Mouse (Mus musculus) MN1 (cell line): Measurements from ENCODE around the gene Chuk.
A peak's percentile ranks its signal among the peaks of the same experiment; 100 is the strongest.

ENCODE experiments used
- DNase-seq: peaks from one replicate; pipeline ENCODE4 v3.0.0-alpha.2; 2016; ENCODE audit warnings: low spot score

Gene Chuk

GRCm38 (mm10) chr19:44107661-44108521 is 611 bp upstream of the Chuk start:
- DNase-seq = no peak

DNA sequence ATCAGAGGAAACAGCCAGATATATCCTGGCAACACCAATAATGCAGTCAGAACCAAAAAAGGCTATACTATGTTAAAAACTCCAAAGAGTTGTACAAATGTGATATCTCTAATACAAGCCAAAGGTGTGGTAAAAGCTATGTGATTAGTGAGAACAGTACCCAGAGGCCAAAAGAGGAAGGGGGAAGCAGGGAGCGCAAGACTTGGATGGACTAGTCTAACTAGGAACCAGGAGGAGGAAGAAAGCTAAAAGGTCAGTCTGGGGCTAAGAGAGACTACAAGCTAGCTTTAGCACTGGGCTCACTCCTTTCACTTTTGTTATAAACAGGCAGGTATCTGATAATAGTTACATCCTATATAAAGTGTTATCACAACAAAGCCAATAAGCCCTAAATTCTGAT is 2.9 kb downstream of the Chuk start:
- no peak for DNase-seq

DNA sequence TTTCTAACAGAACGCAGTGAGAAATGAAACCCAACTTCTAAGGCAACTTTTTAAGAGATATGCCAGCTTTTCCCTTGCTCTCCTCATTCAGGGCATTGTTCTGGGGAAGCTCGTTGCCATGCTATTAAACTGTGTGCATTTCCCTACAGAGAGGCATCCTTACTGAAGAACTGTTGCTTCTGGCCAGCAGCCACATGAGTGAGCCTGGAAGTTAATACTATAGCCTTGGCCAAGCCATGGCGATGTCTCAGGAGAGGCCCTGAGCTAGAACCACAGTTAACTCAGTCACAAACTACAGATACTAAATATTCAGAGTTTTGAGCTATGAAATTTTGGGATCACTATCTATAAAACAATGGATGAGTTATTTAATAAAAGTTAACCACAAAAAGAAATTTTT is 4.3 kb downstream of the Chuk start:
- no peak for DNase-seq

GRCm38 (mm10) chr19:44100840-44101239 is 6.4 kb downstream of the Chuk start:
- DNase-seq = no peak

- DNase-seq = no peak
These were observed 21.0 kb downstream of the Chuk start for GRCm38 (mm10) chr19:44086278-44086677.

- DNase-seq = no peak
These were observed 26.4 kb downstream of the Chuk start for GRCm38 (mm10) chr19:44080920-44081319.

DNA sequence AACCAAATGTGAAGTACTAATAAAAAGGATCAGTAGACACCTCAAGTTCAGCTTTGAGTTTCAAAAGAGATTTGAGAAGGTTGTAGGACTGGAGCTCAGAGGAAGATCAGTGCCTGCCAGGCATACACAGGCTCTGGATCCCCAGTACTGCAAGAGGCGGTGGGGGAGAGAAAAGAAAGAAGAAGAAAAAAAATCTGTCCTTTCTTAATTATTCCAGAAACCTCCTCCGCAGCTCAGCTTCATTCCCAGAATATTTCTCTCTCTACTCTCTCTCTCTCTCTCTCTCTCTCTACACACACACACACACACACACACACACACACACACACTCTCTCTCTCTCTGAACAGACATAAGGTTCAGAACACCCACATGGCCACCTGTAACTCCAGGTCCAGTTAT is 27.3 kb downstream of the Chuk start:
- no peak for DNase-seq

DNA sequence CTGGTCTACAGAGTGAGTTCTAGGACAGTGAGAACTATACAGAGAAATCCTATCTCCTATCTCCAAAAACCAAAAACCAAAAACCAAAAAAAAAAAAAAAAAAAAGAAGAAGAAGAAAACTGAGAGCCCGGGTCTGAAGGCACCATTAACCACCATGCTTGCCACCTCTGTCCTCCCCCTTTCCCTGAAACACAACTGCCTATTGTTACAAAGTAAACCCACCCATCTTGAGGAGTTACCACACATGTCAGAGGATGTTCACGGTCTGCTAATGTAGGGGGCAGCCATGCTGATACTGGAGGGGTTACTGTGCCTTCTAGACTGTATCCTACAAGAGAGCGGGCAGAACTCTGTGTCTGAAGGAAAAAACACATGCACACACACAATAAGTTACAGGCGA is 30.3 kb downstream of the Chuk start:
- no peak for DNase-seq

DNA sequence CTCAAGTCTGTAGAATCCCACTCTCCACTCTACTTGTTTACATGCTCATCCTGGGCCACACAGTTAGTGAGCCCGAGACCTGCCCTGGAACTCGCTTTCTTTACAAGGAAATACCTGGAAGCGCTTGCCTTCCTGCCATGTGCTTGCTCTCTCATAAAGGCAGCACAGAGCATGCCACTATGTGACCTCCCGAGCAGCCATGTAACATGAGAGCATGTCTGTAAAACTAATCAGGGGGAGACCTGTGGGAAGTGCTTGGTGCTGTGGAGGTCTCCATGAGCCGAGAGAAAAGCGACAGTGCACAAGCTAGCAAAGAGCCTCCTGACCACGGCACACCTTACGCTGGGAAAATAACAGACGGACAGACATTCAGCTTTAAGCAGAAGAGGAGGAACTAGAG is 30.8 kb downstream of the Chuk start:
- DNase-seq = no peak

GRCm38 (mm10) chr19:44074986-44075385 is 32.3 kb downstream of the Chuk start:
- no peak for DNase-seq

DNA sequence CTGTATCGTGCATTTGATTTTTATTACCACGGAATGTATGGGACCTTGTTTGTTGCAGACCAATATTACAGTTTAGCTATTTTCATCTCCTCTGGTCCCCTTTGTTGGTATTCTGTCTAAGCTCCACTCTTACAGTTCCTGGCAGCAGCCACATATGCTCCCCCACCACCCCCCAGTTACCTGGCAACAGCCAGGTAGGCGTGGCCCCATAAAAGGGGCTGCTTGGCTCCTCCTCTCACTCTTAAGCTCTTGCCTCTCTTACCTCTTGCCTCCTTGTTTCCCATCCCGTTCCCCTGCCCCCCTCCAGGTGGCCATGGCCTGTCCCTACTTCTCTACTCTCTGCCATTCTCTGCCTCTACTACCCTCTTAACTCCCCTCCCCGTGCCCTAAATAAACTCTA is 36.1 kb downstream of the Chuk start:
- no peak for DNase-seq

DNA sequence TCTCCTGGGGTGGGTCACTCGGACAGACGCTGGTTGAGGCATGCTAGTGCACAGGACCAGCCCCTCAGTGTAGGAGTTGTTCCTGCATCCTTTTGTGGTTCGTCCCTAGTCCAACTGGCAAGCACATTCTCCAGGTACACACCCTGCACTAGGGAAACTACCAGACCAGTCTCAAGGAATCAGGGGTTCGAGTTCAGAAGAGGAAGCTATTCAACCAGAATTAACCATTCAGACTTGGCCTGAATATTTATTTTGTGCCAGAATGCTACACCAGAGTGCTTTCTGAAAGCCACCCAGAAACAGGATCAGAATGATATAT is 37.4 kb downstream of the Chuk start:
- no peak for DNase-seq

DNA sequence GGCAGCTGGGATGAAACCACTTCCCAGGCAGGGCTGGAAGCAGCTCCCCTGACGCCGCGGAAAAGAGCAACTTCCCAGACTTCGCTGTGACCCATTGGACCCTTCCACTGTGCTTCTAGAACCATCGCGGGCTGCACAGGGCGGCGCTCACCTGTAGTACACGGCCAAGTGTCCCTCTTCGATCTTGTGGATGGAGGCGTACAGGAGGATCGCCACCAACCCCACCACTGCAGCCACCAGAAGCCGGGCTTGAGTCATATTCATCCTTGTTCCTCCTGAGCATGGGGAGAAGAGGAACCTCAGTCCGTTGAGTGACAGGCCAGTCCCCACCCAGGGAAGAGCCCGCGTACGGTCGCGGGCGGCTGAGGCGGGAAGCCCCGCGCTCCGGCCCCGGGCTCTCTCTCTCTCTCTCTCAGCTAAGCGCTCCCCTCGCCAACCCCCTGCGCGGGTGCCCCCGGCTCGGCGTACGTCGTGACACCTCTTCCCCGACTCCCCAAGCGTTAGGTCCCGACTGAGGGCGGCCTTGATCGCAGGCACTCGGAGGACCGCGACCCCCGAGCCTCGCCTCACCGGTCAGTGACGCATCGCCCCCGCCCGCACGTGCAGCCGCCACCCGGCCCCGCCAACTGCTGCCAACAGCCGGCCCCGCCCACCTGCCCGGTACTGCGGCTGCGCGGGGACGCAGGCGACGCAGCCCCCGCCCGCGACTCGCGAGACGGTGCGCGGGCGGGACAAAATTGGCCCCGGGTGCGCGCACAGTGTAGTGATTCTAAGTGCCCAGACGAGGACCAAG is 38.0 kb downstream of the Chuk start, which contains the start of gene Erlin1:
Erlin1 (minus strand) TSS at position 665 of the 793 bp plus-strand sequence.
- DNase-seq = peak; percentile 86

DNA sequence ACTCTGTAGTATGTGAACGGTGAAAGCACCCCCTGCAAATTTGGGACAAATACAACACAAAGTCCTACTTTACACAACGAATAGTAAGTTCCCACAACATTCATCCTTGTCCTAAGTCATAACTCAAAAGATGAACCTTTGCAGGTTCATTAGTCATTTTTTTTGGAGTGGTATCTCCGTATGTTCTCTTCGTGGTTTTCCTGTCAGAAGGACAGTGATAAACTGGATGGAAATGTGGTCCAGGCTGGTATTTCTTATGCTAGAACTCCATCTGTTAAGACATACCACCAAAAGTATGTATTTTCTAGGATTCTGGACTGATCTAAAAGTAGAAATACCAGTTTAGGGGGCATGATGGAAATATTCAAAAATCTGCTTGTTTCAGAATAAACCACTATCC is 39.0 kb downstream of the Chuk start:
- no peak for DNase-seq

GRCm38 (mm10) chr19:44067323-44068049 is 39.8 kb downstream of the Chuk start:
- DNase-seq = no peak

DNA sequence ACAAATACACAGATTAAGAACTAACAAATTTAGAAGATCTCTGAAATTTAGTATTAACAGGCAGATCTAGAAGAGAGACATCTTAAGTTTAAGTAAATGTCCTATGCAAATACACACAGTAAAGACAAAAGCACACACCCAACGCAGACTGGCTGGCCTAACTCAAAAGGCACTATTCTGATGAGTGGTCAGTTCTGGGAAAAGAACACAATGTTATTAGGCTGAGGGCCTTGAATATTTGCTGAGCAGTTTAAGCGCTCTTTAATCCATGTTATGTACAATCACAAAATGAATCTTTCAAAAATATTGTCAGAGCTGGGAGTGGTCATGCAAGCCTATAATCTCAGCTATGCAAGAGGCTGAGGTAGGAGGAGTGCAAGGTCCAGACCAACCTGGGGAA is 42.5 kb downstream of the Chuk start:
- no peak for DNase-seq

DNA sequence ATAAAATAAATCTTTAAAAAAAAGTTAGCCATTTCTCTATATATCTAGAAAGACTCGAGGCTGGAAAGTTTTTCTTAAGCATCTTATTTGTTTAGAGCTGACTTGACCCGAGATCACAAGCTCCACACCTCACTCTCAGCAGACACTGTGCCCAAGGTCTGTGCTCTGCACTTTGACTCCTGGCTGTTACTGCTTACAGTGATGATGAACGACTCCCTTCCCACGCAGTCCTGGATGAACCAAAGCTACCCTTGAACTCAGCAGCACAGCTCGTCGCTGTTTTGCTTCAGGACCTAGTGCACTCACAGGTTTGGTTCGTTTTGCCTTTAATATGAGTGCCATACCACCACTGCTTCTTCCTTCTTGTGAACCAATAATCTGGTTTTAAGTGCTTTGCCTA is 43.5 kb downstream of the Chuk start:
- DNase-seq = no peak

GRCm38 (mm10) chr19:44060226-44060625 is 47.1 kb downstream of the Chuk start:
- DNase-seq = no peak

GRCm38 (mm10) chr19:44055173-44055826 is 52.0 kb downstream of the Chuk start:
- DNase-seq = no peak

GRCm38 (mm10) chr19:44050388-44050787 is 56.9 kb downstream of the Chuk start:
- no peak for DNase-seq

DNA sequence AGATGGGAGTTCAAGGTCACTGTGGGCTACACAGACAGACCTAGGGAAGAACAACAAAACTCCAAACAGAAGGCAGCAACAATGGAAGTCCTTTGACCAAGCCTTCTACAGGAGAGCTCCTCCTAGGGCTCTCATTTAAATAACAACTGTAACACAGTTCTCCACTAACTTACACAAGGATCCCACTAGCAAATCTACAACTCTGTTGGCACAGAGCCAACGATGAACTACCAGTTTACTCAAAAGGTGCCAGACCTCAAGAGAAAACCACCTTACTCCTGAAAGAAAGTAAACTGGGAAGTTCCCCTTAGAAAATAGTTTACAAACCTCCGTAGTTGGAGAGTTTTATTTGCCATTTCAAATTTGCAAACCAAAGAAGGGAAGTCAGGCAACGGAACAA is 58.0 kb downstream of the Chuk start:
- DNase-seq = no peak

DNA sequence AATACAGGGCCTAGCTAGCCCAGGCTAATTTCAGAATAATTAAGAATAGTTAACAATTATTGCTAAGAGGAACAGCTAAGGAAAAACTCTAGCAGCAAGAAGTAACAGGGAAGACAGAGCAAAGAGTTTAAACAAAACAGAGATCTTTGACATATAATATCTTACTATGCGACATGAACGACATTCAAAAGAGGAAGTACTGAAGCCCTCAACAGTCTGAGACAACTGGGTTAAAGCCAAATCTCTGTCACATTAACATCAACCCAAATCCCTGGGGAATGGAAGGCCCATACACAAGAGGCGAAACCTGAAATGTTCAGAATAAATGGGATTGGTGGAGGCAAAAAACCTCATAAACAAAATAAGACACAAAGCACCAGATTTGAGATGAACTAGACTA is 61.4 kb downstream of the Chuk start:
- no peak for DNase-seq
